Mouse (Mus musculus): ENCODE data around the gene Tbc1d24.

Tbc1d24 gene

GRCm38 (mm10) chr17:24190934-24191333, 14.4 kb downstream of the Tbc1d24 start:
- no peak for DNase-seq (ENCODE audit: low read depth in 2 of 2, low spot score in 2 of 2)

DNA sequence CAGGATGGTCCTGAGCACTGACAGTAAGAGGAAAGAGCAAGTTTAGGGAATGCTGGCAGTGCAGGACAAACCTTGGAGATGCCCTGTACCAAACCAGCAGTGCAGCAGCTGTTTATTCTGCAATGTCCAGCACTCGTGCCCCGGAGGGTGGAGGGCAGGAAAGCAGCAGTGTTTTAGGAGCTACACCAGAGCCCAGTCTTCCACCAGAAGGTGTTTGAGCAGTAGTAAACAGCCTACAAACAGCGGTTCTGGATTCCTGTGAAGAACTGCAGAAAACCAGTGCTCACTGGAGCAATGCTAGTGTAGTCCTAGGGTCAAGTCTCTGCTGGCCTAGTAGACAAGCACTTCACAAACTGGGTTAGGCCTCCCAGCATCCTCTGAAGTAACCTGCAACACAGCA, 31.1 kb downstream of the Tbc1d24 start:
- no peak for DNase-seq (ENCODE audit: low read depth in 2 of 2, low spot score in 2 of 2)

DNA sequence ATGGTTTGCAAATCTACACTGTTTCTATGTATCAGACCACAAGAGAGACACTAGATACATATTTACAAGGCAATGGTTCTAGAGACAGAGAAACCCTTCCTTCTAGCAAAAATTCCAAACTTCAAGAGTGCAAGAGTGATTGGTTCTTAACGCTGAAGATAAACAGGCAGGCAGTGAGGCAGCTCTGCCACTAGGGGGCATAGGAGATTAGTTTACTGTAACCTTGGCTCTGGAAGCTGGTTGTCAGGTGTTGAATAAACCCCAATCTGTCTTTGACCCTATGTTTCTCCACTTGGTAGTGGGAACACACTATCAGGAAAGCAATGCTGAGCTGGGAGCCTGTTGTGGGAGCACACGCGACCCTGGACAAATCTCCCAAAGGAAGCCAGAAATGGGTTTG, 31.9 kb downstream of the Tbc1d24 start:
- DNase-seq (ENCODE audit: low read depth in 2 of 2, low spot score in 2 of 2), result peak; percentile 61 to 81

DNA sequence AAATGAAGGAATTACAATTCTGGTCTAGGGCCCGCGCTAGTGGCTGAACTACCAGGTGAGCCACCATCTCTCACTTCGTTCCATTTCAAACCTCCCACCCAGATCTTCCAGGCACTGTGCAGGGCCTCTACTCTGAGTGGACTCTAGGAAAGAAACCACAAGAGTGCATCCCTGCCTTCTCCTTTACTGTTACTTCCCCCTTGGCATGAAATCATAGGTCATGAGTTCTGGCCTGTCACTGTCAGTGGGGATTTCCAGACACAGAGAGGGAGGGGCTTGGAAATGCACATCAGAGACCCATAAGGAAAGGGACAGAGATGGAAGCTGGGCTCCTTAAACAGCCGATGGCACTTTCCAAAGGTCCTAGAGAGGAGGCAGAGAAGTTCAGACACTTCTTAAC, 33.6 kb downstream of the Tbc1d24 start:
- no peak for DNase-seq (ENCODE audit: low read depth in 2 of 2, low spot score in 2 of 2)

DNA sequence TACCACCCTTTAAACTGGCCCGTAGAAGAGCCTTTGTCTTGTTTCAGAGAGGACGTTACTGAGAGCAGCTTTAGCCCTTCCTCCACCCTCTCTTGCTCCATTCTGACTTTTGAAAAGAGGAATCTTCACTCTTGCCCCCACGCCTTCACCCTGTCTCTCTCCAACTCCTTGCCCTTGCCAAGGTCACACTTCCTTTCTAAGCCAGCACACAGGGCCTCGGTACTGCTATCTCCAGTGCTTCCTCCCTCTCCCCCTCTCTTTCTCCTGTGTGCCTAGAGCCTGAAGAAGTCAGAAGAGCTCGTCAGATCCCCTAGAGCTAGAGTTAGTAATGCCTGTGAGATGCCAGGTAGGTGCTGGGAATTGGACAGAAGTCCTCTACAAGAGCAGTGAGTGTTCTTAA, 34.6 kb downstream of the Tbc1d24 start:
- no peak for DNase-seq (ENCODE audit: low read depth in 2 of 2, low spot score in 2 of 2)

- no peak for DNase-seq (ENCODE audit: low read depth in 2 of 2, low spot score in 2 of 2)
These were observed 35.2 kb downstream of the Tbc1d24 start for GRCm38 (mm10) chr17:24170125-24170524.

DNA sequence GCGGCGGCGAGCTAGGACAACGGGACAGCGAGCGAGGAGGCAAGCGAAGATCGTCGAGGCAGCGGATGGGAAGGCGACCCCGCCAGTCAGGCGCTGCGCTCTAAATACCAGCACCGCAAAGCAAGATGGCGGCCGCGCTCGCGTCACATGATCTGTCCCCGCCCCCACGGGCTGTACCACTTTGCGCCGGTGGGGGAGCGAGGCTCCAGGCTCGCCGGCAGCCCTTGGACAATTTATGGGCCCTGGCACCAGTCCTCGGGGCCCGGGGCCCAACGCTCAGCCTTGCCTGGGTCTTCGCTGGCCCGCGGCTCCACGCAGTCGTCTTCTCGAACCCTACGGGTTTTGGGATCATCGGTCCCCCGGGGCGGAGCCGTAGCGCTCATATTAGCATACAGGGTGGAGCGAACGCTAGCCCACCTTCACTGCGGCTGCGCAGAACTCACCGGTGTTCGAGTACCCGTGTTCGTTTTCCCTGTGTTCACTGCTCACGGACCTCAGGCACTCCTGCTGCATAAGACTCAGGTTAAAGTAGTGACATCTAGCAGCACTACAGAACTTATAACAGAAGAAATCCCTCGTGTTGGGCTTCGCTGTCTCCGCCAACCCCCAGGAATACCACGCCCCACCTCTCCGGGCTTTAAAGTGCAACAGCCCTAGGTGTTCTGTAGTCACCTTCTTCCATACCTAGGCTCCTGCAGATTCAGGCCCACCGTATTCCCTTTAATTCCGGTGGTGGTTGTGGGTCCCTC, 35.9 kb downstream of the Tbc1d24 start, which contains the start of gene Atp6v0c:
Gene Atp6v0c, minus strand, starts transcription at position 386 of the 749 bp plus-strand sequence.
- DNase-seq (ENCODE audit: low read depth in 2 of 2, low spot score in 2 of 2), result peak; percentile 91 to 92

GRCm38 (mm10) chr17:24168590-24169277, 36.6 kb downstream of the Tbc1d24 start:
- peak; percentile 75 to 80 for DNase-seq (ENCODE audit: low read depth in 2 of 2, low spot score in 2 of 2)

GRCm38 (mm10) chr17:24167891-24168505, 37.4 kb downstream of the Tbc1d24 start:
- DNase-seq (ENCODE audit: low read depth in 2 of 2, low spot score in 2 of 2), result no peak

- DNase-seq (ENCODE audit: low read depth in 2 of 2, low spot score in 2 of 2), result no peak
These were observed 38.2 kb downstream of the Tbc1d24 start for GRCm38 (mm10) chr17:24167120-24167519.

DNA sequence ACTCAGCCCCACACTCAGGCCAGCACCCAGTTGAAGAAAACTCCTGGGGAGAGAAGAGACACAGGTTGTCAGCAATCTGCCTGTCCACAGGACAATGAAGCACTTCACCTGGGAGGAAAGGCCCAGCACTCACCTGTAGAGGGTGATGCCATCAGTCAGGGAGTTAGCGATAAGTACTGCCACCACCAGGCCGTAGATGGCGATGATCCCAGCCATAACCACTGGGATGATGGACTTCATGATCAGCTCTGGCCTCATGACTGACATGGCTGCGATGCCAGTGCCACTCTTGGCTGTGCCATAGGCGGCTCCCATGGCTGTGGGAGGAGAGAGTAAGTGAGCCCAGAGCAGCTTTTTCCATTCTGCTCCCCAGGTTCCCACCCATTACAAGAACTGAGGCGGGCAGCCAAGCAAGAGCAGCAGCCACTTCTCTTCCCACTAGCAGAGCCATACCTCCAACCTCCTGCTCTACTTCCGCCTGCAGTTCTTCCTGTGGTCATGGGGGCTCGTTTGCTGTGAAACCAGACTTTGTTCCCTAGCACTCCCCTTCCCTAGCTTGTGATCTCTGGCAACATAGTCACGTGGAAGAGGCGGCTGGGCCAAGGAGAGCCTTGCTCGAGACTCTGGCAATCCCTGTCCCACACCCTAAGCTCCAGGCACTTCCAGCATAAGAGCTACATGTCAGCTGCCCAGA, 40.6 kb downstream of the Tbc1d24 start:
- no peak for DNase-seq (ENCODE audit: low read depth in 2 of 2, low spot score in 2 of 2)

- DNase-seq (ENCODE audit: low read depth in 2 of 2, low spot score in 2 of 2), result peak; percentile 95
These were observed 42.0 kb downstream of the Tbc1d24 start, which contains the start of gene Amdhd2 for GRCm38 (mm10) chr17:24163176-24163962. TSS of gene Amdhd2 (minus strand) at chr17:24163766.

DNA sequence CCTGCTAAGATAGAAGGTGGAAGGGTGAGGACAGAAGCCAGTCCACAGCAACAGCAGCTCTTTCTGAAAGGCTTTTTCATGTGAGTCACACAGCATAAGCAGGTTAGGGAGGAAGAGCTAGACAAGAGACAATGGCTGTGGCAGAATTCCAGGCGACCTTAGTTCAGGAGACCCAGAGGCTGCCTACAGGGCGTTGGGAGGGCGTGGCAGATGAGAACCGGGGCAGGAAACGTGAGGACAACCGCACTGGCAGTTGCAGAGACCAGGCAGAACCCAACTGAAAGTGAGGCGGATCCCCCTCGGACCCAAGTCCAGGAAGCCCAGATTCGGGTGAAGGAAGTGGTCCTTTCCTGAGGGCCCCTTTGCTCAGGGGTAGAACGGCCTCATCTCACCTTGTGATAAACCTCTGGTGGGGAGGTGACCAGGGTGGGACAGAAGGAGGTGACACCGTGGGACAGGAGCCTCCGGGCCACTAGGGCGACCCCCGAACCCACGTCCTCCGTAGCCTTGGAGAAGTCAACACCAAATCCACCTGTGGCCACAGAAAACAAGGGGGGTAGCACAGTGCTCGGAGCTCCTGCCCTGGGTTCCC, 42.7 kb downstream of the Tbc1d24 start:
- DNase-seq (ENCODE audit: low read depth in 2 of 2, low spot score in 2 of 2), result no peak

- no peak for DNase-seq (ENCODE audit: low read depth in 2 of 2, low spot score in 2 of 2)
These were observed 43.9 kb downstream of the Tbc1d24 start for GRCm38 (mm10) chr17:24161466-24161865.

- DNase-seq (ENCODE audit: low read depth in 2 of 2, low spot score in 2 of 2), result no peak
These were observed 47.8 kb downstream of the Tbc1d24 start for GRCm38 (mm10) chr17:24157526-24157925.

DNA sequence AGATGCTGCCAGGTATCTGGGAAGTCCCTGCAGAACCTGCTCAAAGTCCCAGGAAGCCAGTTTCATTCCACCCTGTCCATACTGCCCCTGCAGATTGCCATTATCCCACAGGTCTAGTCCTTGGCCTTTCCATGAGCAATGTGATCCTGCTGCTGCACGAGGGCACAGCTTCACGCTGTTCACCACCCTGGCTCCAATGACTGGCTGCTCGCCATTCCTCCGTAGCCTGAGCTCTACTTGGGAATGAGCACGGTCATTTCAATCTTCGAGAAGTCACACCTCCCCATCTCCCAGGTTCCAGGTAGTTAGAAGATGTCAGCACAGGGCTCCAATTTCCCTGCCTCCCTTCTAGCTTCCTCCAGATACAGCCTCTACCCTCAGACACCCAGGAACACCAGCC, 48.2 kb downstream of the Tbc1d24 start:
- no peak for DNase-seq (ENCODE audit: low read depth in 2 of 2, low spot score in 2 of 2)

DNA sequence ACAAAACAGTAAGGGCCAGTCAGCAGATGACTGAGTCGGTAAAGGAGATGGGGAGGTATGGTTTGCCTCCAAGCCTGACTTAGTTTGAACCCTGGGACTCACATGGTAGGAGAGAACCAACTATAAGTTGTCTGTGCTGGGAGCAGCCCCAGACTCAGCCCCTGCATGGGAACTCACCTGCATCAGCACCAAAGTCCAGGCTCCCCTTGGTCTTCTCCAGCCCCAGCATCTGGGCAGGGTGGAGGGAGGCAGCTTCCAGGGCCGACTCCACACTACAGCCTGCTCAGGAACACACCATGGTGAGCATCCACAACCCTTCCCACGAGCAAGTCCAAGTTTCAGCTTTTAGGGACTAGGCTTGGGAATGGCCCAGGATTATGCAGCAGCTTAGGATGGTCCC, 49.0 kb downstream of the Tbc1d24 start:
- DNase-seq (ENCODE audit: low read depth in 2 of 2, low spot score in 2 of 2), result no peak

DNA sequence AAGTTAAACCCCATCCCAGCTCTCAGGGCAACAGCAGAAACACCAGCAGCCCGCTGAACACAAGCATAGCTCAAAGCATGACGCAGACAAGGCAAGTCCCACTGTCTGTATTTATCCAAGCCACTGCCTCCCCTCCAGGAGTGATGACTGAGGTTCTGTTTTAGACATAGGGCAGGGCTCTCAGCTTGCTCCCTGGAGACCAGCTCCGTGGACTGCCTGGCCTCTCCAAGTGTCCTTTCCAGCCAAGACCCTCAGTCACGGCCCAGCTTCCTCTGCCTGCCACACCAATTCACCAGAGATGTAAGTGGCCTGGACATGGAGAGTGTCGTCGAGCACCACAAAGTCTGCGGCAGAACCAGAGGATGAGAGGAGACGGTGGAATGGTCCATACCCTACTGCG, 49.6 kb downstream of the Tbc1d24 start:
- DNase-seq (ENCODE audit: low read depth in 2 of 2, low spot score in 2 of 2), result no peak

DNA sequence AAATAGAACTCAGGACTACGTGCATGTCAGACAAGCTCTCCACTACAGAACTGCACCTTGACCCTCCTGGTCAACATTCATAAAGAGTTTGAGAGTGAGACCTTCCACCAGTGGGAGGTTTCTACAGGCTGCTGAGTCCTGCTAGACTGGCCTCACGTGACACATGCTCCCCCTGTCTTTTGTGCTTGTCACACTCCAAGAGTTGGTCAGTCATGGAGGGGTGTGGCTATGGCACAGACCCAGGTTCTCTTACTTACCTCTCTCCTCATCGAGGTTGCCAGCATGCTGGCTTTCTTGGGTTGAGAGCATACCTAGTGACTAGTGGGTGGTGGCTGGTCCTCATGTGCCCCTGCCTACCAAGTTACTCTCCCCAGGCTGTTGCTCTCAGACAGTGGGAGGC, 50.9 kb downstream of the Tbc1d24 start:
- no peak for DNase-seq (ENCODE audit: low read depth in 2 of 2, low spot score in 2 of 2)

GRCm38 (mm10) chr17:24151890-24152563, 53.3 kb downstream of the Tbc1d24 start:
- DNase-seq (ENCODE audit: low read depth in 2 of 2, low spot score in 2 of 2), result peak; percentile 77 to 87

Measured in CD8-positive naive resting alpha-beta T cell, adult 2 months (primary cell).